Mouse (Mus musculus) stomach, embryonic 16.5 days (tissue): ENCODE data around the gene Smc4. TPM values are rescaled to one million over a fixed set of nuclear protein-coding genes. Genes with fewer than 3 reads are reported as not detected.

ENCODE experiments used
- ATAC-seq: fragments of 200-750 bp; cut with Nextera tagmentation; 2 replicates; pipeline ENCODE4 v1.8.0; 2017; ENCODE audit warnings: moderate number of reproducible peaks, moderate TSS enrichment; ENCODE audit not compliant: insufficient read depth, low FRiP score
- H3K27ac ChIP-seq: fragments of 300-500 bp; sonication (generic); 2 replicates; pipeline ENCODE4 v1.5.1; 2014; ENCODE audit warnings: low read length
- H3K27me3 ChIP-seq: fragments of 300-500 bp; sonication (generic); 2 replicates; pipeline ENCODE4 v1.6.1; 2014; ENCODE audit warnings: low read length, control low read depth, mixed read lengths; ENCODE audit not compliant: control insufficient read depth, insufficient read depth
- H3K36me3 ChIP-seq: fragments of 300-500 bp; sonication (generic); 2 replicates; pipeline ENCODE4 v1.6.1; 2014; ENCODE audit warnings: low read length; ENCODE audit not compliant: control insufficient read depth, insufficient read depth
- H3K4me1 ChIP-seq: fragments of 300-500 bp; sonication (generic); 2 replicates; pipeline ENCODE4 v1.6.1; 2014; ENCODE audit warnings: low read length, control low read depth, mixed read lengths; ENCODE audit not compliant: control insufficient read depth, insufficient read depth
- H3K4me2 ChIP-seq: fragments of 300-500 bp; sonication (generic); 2 replicates; pipeline ENCODE4 v1.6.1; 2014; ENCODE audit warnings: low read depth, low read length, mixed read lengths
- H3K4me3 ChIP-seq: fragments of 300-500 bp; sonication (generic); replicated peaks from 2 replicates; pipeline ENCODE4 v1.5.1; 2014; ENCODE audit warnings: mild to moderate bottlenecking, low read length
- H3K9ac ChIP-seq: fragments of 300-500 bp; sonication (generic); 2 replicates; pipeline ENCODE4 v1.6.1; 2014; ENCODE audit warnings: low read length
- H3K9me3 ChIP-seq: fragments of 300-500 bp; sonication (generic); replicated peaks from 2 replicates; pipeline ENCODE4 v1.6.1; 2016; ENCODE audit warnings: low read length, control low read depth; ENCODE audit not compliant: control insufficient read depth
- WGBS: fragments of 180-500 bp; shearing (Covaris S2); extraction: QIAGEN DNeasy Blood & Tissue Kit; methylation state at CpG from one replicate; pipeline ENCODE4 v1.1.7; 2014; 5-methylcytosine and 5-hydroxymethylcytosine counted together
- polyA plus RNA-seq: library from polyadenylated mRNA; unstranded; fragments of >200 nt; fragmentation: Nextera tagmentation; extraction: Ambion mirVana; gene quantifications from 2 replicates; pipeline ENCODE4 v1.2.1, GENCODE M21; 2015

Gene Smc4
- 122 and 143 TPM in 2 replicates for polyA plus RNA-seq

- WGBS = under 1% methylated on average over 76 of the region's 76 CpGs
- Histone ChIP-seq H3K4me1 (peaks cover 13% of the 10 kb centered on the region), H3K4me2 (peak within 1 kb of the TSS; percentile 86), H3K9me3 (no peaks in the 10 kb centered on the region), H3K9ac (peak within 1 kb of the TSS; percentile 92), H3K27ac (peak within 1 kb of the TSS; percentile 94), H3K4me3 (peak within 1 kb of the TSS; percentile 84), H3K27me3 (no peaks in the 10 kb centered on the region), H3K36me3 (no peaks in the 10 kb centered on the region)
- ATAC-seq = peak; percentile 96
Observed at GRCm38 (mm10) chr3:69004437-69005337, at the start of gene Smc4, which contains the start of gene Ift80. Smc4 (plus strand) TSS chr3:69004738. Ift80 (minus strand) TSS chr3:69004570.

- Histone ChIP-seq H3K36me3 (no peaks in the 10 kb centered on the region), H3K4me1 (no peaks in the 10 kb centered on the region; the same call in 1 of the 2 replicates), H3K4me3 (no peak overlapping the region), H3K4me2 (no peak overlapping the region), H3K27me3 (no peaks in the 10 kb centered on the region), H3K27ac (no peak overlapping the region), H3K9me3 (no peaks in the 10 kb centered on the region), H3K9ac (no peak overlapping the region)
- no peak for ATAC-seq
- WGBS = 45% methylated on average over 4 of the region's 4 CpGs
Observed at GRCm38 (mm10) chr3:68956454-68956853, 48.1 kb upstream of the Smc4 start.

GRCm38 (mm10) chr3:68957413-68957812 is 47.1 kb upstream of the Smc4 start:
- WGBS = 90% methylated on average over 3 of the region's 3 CpGs
- Histone ChIP-seq H3K9me3 (no peaks in the 10 kb centered on the region), H3K27ac (no peak overlapping the region), H3K4me1 (no peaks in the 10 kb centered on the region; the same call in 1 of the 2 replicates), H3K9ac (no peak overlapping the region), H3K4me3 (no peak overlapping the region), H3K27me3 (no peaks in the 10 kb centered on the region), H3K36me3 (no peaks in the 10 kb centered on the region), H3K4me2 (no peak overlapping the region)
- no peak for ATAC-seq

- H3K9me3 ChIP-seq = 0 out of 2 replicates have a peak, but pooled peaks cover 2% of the 10 kb centered on the region
- no peak overlapping the region for H3K4me3 ChIP-seq
- no peaks in the 10 kb centered on the region for H3K4me1 ChIP-seq
- no peak overlapping the region for H3K9ac ChIP-seq
- no peak overlapping the region for H3K27ac ChIP-seq
- peaks cover 8% of the 10 kb centered on the region for H3K36me3 ChIP-seq
- no peak overlapping the region for H3K4me2 ChIP-seq
- no peaks in the 10 kb centered on the region for H3K27me3 ChIP-seq
- ATAC-seq = no peak
Observed at GRCm38 (mm10) chr3:68964682-68965081, 39.9 kb upstream of the Smc4 start.

- H3K27me3 ChIP-seq = no peaks in the 10 kb centered on the region
Observed at GRCm38 (mm10) chr3:68966527-68967285, 37.8 kb upstream of the Smc4 start.

GRCm38 (mm10) chr3:68967404-68967803 is 37.1 kb upstream of the Smc4 start:
- H3K4me1 ChIP-seq = no peaks in the 10 kb centered on the region
- WGBS = 41% methylated on average over 6 of the region's 6 CpGs

More at GRCm38 (mm10) chr3:68966527-68967285, 37.8 kb upstream of the Smc4 start:
- Histone ChIP-seq H3K4me3 (no peak overlapping the region), H3K4me2 (no peak overlapping the region), H3K9me3 (0 out of 2 replicates have a peak, but pooled peaks cover 2% of the 10 kb centered on the region), H3K27ac (no peak overlapping the region), H3K9ac (no peak overlapping the region), H3K36me3 (peaks cover 8% of the 10 kb centered on the region), H3K4me1 (no peaks in the 10 kb centered on the region)
- 92% methylated on average over 6 of the region's 6 CpGs for WGBS
- no peak for ATAC-seq

GRCm38 (mm10) chr3:68969091-68969590 is 35.4 kb upstream of the Smc4 start:
- no peak overlapping the region for H3K27ac ChIP-seq
- no peak for ATAC-seq
- H3K9ac ChIP-seq = no peak overlapping the region
- peaks cover 8% of the 10 kb centered on the region for H3K36me3 ChIP-seq
- 0 out of 2 replicates have a peak, but pooled peaks cover 2% of the 10 kb centered on the region for H3K9me3 ChIP-seq
- H3K4me1 ChIP-seq = no peaks in the 10 kb centered on the region
- WGBS = 80% methylated on average over 3 of the region's 3 CpGs
- H3K27me3 ChIP-seq = no peaks in the 10 kb centered on the region
- no peak overlapping the region for H3K4me2 ChIP-seq
- H3K4me3 ChIP-seq = no peak overlapping the region

More at GRCm38 (mm10) chr3:68967404-68967803, 37.1 kb upstream of the Smc4 start:
- H3K9ac ChIP-seq = no peak overlapping the region
- H3K4me3 ChIP-seq = no peak overlapping the region
- H3K27ac ChIP-seq = no peak overlapping the region
- no peaks in the 10 kb centered on the region for H3K27me3 ChIP-seq
- H3K36me3 ChIP-seq = peaks cover 8% of the 10 kb centered on the region
- H3K4me2 ChIP-seq = no peak overlapping the region
- H3K9me3 ChIP-seq = 0 out of 2 replicates have a peak, but pooled peaks cover 2% of the 10 kb centered on the region
- ATAC-seq = 0 out of 2 replicates have a peak, but pooled peaks have one; percentile 37

- ATAC-seq = no peak
- 0 out of 2 replicates have a peak, but pooled peaks cover 2% of the 10 kb centered on the region for H3K36me3 ChIP-seq
- H3K9ac ChIP-seq = no peak overlapping the region
- WGBS = 38% methylated on average over 1 of the region's 1 CpGs
- no peak overlapping the region for H3K4me3 ChIP-seq
- H3K4me2 ChIP-seq = no peak overlapping the region
- no peaks in the 10 kb centered on the region for H3K4me1 ChIP-seq
- H3K27me3 ChIP-seq = no peaks in the 10 kb centered on the region
- no peak overlapping the region for H3K27ac ChIP-seq
- H3K9me3 ChIP-seq = no peaks in the 10 kb centered on the region
Observed at GRCm38 (mm10) chr3:68973574-68973973, 31.0 kb upstream of the Smc4 start.
